Mouse (Mus musculus) layer of hippocampus, postnatal 25 days (tissue): ENCODE results near the gene CT030661.1. TPM values are rescaled to one million over a fixed set of nuclear protein-coding genes. Genes with fewer than 3 reads are reported as not detected.
"Not testable (repeated sequence)": the region's sequence is repeated elsewhere in the genome, so short reads cannot be mapped to it uniquely, and the experiment has no call there.

Source experiments
- DNase-seq, 2 experiments: peaks; one replicate each; pipeline ENCODE4 v3.0.0; 2022; ENCODE audit warnings: mixed read lengths in 2 of 2, low spot score in 1 of 2; ENCODE audit errors: extremely low spot score in 1 of 2
- total RNA-seq, 2 experiments: library from RNA; stranded (reverse); gene quantifications; 2 replicates each; pipeline ENCODE4 v1.2.3; 2021

CT030661.1 gene
- total RNA-seq = 10 to 100 TPM; 10.2 to 11.4 TPM

DNA sequence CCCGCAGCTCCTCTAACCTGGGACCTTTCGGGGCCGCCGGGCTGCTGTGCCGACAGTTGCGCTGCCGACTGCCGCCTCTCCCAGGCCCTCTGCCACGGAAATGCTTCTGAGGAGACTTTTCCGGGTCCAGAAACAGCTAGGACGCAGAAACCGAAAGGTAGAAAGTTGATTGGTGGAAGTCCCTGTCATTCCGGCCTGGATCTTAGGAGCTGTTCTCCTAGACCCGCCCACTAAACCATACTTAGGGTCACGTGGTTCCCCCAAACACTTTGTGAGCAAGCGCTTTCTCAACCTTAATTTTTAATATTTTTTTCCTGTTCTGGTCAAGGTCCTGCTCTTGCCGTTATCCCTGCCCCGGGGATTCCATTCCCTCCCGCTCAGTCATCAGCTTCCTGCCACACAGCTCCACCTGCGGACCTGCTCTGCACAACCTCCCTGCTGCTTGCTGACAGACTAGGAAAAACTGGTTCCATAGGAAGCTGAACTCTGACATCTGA lies at the start of gene CT030661.1:
CT030661.1 (minus strand) TSS at position 108 of the 497 bp plus-strand sequence.
- peak; percentile 65 to 75 for DNase-seq

DNA sequence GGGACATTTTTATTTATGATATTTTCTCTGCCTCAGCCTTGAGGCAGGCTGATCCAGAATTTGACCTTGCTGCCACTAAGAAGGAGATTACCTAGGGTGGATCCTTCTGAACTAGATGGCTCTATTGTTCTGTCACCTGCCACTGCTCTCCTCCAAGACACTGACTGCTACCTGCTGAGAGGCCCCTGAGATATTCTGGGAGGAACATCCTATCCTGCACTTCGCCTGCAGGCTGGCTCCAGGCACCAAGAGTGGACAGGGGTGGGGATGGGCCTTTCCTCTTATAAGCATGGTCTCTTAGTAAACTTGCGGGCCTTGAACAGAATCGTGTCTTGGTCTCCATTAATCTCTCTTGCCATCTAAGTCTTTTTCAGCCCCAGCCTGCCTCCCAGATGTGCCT lies 49.3 kb upstream of the CT030661.1 start:
- no peak for DNase-seq

DNA sequence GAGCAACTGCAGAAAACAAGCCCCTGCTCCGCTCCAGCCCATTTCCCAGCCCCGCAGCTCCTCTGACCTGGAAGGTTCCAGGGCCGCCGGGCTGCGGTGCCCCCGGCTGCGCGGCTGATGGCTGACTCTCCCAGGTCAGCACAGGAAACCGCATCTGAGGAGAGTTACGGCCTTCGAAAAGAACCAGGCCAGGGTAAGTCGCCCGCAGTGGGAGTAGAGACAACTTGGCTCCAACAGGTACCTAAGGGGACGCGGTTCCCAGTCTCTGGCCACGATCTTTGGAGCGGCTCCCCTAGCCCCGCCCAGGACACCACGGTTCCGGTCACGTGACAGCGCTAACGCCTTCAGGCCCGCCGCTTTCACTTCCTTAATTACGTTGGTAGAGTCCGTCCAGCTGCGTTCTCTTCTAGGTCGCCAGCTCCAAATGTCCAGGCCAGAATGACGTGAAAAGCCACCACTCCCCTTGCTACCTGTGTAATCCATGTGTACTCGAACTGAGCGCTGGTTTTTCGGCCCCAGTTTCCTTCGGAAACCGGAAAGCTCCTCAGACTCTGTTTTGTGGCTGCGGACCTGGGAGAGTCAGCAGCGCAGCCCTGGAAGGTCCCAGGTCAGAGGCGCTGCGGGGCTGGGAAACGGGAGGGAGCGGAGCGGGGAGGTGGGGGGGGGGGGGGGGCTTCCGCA lies 46.6 kb upstream of the CT030661.1 start, which contains the start of the genes Zfp944 and Zfp758:
Zfp944 (minus strand) TSS at position 300 of the 681 bp plus-strand sequence.
Zfp758 (plus strand) TSS at position 353 of the 681 bp plus-strand sequence.
- peak; percentile 14 to 49 for DNase-seq

DNA sequence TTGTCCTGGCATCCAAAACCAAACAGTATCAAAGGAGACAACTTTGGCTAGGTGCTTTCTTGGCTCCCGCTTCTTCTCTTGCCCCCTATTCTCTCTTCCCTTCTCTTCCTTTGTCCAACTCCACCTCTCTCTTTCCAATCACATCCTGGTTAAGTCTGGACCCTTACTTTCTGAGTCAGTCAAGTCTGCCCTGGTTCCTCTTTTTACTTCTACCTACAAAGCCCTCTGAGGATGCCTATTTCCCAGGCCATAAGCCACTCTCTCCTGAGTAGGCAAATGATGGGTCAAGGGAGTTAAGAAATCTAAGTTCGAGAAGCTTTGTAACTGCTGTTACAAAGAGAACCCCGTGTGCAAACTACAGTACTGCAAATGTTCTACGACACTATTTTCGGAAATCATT lies 45.9 kb upstream of the CT030661.1 start:
- no peak for DNase-seq

DNA sequence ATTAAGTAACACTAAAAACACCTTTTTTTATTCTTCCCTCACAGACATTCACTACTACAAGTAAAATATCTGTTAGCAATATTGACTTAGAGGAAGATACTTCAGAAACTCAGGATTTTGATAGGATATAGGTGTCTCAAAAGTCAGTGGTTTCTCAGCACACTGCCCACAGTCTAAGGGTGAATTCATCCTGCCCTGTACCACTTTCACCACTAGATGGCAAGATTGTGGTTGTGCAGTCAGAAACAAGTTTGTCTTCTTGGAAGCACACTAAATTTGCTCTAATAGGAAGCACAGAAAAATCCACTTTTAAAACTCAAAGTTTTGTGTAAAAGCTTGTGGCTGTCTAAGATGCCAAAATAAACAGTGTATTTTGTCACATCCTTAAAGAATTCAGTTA lies 38.2 kb upstream of the CT030661.1 start:
- peak in 1 of 2 experiments; percentile 35 for DNase-seq

DNA sequence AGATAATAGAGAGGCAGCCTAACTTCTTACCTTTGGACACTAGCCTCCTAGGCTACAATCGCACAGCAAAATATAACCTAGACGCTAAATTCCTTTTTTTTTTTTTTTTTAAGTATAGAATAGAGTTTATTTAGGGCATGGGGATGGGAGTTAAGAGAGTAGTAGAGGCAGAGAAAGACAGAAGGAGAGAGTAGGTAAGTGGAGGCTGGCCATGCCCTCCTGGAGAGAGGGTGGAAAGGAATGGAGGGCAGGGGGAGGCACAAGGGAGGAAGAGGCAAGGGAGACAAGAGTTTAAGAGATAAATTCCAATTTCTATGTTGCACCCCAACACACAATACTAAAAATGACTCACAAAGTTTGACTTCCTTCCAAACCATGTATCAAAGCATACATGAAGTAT lies 610 bp upstream of the CT030661.1 start:
- not testable (repeated sequence) for DNase-seq

DNA sequence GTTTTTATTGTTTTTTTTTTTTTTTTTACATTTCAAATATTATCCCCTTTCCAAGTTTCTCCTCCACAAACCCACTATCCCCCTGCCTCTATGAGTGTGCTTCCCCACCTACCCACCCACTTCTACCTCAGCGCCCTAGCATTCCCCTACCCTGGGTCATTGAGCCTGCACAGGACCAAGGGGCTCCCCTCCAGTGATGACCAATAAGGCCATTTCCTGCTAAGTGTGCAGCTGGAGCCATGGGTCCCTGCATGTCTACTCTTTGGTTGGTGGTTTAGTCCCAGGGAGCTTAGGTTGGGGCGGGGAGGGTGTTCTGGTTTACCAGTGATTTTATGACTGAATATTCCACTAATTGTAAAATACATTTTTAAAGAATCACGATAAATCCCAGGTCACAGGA lies 418 bp downstream of the CT030661.1 start:
- not testable (repeated sequence) for DNase-seq

Other genes starting within 250 kb of the CT030661.1 start
- gene Zfp947, start 148.6 kb downstream of the CT030661.1 start, total RNA-seq = under 1 TPM; 0.79 to 0.82 TPM
- 1 to 10 TPM; 4.7 to 5.5 TPM for gene Zfp994, start 89.2 kb downstream of the CT030661.1 start, total RNA-seq
- gene Zfp944, start 46.6 kb upstream of the CT030661.1 start, total RNA-seq = 1 to 10 TPM; 9.1 to 9.8 TPM
- gene Zfp758, start 46.6 kb upstream of the CT030661.1 start, total RNA-seq = 10 to 100 TPM in 1 of 2 experiments, 1 to 10 TPM in 1; 9.9 to 10.6 TPM
- 10 to 100 TPM; 10.2 to 11.4 TPM for gene Zfp946, start 109.4 kb upstream of the CT030661.1 start, total RNA-seq